Mouse (Mus musculus): ENCODE results near the gene Tmem132d. TPM values are rescaled to one million over a fixed set of nuclear protein-coding genes. Genes with fewer than 3 reads are reported as not detected.
"Not testable (repeated sequence)": the region's sequence is repeated elsewhere in the genome, so short reads cannot be mapped to it uniquely, and the experiment has no call there.

Gene Tmem132d
- polyA plus RNA-seq, 1 experiment from 2014 or later: 0.57 TPM

GRCm38 (mm10) chr5:128027076-128027475 is 405.8 kb downstream of the Tmem132d start:
- Histone ChIP-seq H3K27ac (no peak overlapping the region), H3K27me3 (no peaks in the 10 kb centered on the region), H3K36me3 (ENCODE audit: poor library complexity, severe bottlenecking) (no peaks in the 10 kb centered on the region), H3K4me1 (peaks cover 5% of the 10 kb centered on the region; the same call in 1 of the 2 replicates), H3K4me2 (no peak overlapping the region), H3K9me3 (replicated peaks) (no peaks in the 10 kb centered on the region), H3K4me3 (no peak overlapping the region), H3K9ac (no peak overlapping the region)
- no peak for ATAC-seq
- WGBS: 7% methylated on average over 2 of the region's 2 CpGs

DNA sequence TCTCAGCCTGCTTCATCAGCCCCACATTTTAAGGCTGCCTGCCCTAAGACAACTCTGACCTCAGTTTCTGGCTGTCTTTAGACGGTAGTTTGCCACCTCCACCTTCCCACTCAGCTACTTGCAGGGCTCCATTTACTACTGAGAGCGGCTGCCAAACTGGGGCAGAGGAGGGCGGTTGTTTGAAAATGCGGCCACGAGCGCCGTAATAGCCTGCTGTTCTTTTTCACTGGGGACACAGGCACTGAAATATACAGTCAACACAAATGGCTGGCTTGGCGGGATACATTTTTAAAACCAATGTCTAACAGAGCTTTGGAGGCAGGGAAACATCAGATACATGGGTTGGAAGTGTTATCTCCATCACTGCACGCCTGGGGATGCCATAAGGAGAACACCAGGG is 428.2 kb downstream of the Tmem132d start:
- no peak overlapping the region for H3K27ac ChIP-seq
- H3K4me3 ChIP-seq: no peak overlapping the region
- WGBS: 67% methylated on average over 9 of the region's 9 CpGs
- ATAC-seq: no peak
- no peak overlapping the region for H3K9ac ChIP-seq
- H3K36me3 ChIP-seq (ENCODE audit: poor library complexity, severe bottlenecking): no peaks in the 10 kb centered on the region
- no peaks in the 10 kb centered on the region for H3K9me3 ChIP-seq (replicated peaks)
- H3K4me2 ChIP-seq: no peak overlapping the region
- no peaks in the 10 kb centered on the region for H3K4me1 ChIP-seq
- H3K27me3 ChIP-seq: no peaks in the 10 kb centered on the region

DNA sequence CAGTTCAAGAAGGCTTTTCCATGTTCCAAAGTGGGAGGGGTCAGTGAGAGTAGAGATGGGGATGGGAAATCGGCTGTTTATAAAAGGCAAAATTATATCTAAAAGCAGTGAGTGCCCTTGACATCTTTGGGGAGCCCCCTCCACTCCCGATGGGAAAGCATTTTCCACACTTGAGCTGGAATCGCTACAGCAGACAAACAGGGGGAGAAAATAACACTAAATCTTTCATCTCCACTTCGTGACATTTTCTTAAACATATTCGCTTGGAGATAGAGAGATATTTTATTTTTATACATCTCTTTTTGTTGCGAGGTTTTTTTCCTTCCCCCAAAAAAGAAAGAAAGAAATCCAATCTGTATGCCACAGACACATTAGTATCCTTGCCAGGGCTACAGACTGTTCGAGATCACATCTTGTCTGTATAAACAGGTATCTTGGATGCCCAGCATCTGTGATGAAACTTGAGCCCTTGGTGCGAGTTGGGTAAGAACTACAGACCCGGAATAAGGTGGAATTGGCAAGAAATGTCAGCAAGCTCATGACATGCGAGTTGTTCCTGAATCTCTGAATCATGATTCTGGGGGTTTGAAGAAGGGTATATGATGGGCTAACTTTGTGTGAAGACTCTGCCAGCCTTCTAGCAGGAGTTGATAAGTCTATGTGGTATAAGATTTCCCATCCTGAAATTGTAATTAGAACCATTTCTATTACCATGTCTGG is 436.2 kb downstream of the Tmem132d start:
- WGBS: 86% methylated on average over 10 of the region's 10 CpGs
- Histone ChIP-seq H3K27me3 (no peaks in the 10 kb centered on the region), H3K4me1 (no peaks in the 10 kb centered on the region), H3K9ac (no peak overlapping the region), H3K4me3 (no peak overlapping the region), H3K9me3 (replicated peaks) (no peaks in the 10 kb centered on the region; the same call in 1 of the 2 replicates), H3K36me3 (ENCODE audit: poor library complexity, severe bottlenecking) (no peaks in the 10 kb centered on the region), H3K4me2 (no peak overlapping the region), H3K27ac (no peak overlapping the region)
- ATAC-seq: no peak

GRCm38 (mm10) chr5:127993460-127993859 is 439.4 kb downstream of the Tmem132d start:
- ATAC-seq: no peak
- Histone ChIP-seq H3K9me3 (replicated peaks) (no peaks in the 10 kb centered on the region), H3K4me1 (no peaks in the 10 kb centered on the region), H3K4me3 (no peak overlapping the region), H3K4me2 (no peak overlapping the region), H3K9ac (no peak overlapping the region), H3K27ac (no peak overlapping the region), H3K27me3 (no peaks in the 10 kb centered on the region), H3K36me3 (ENCODE audit: poor library complexity, severe bottlenecking) (no peaks in the 10 kb centered on the region)
- 83% methylated on average over 3 of the region's 3 CpGs for WGBS

- Histone ChIP-seq H3K9me3 (replicated peaks) (no peaks in the 10 kb centered on the region), H3K36me3 (ENCODE audit: poor library complexity, severe bottlenecking) (no peaks in the 10 kb centered on the region), H3K27me3 (no peaks in the 10 kb centered on the region), H3K4me3 (no peak overlapping the region), H3K9ac (no peak overlapping the region), H3K4me1 (no peaks in the 10 kb centered on the region), H3K4me2 (no peak overlapping the region), H3K27ac (no peak overlapping the region)
- 95% methylated on average over 5 of the region's 5 CpGs for WGBS
- no peak for ATAC-seq
Observed at GRCm38 (mm10) chr5:127990826-127991225, 442.1 kb downstream of the Tmem132d start.

DNA sequence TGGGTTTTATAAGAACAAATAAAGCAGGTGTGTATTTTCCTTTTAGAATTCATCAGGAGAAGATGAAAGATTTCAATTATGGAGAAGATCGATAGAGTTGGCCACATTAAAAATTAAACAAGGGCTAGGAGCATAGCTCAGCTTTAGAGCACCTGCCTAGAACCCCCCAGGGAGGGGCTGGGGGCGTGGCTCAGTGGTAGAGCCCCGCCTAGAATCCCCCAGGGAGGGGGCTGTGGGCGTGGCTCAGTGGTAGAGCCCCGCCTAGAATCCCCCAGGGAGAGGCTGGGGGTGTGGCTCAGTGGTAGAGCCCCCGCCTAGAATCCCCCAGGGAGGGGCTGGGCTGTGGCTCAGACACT is 452.9 kb downstream of the Tmem132d start:
- 45% methylated on average over 6 of the region's 6 CpGs for WGBS
- not testable (repeated sequence) for H3K36me3 ChIP-seq (ENCODE audit: poor library complexity, severe bottlenecking); H3K9me3 ChIP-seq (replicated peaks); H3K9ac ChIP-seq; H3K4me2 ChIP-seq; H3K4me3 ChIP-seq; ATAC-seq; H3K27me3 ChIP-seq; H3K27ac ChIP-seq
- H3K4me1 ChIP-seq: peaks cover 13% of the 10 kb centered on the region

DNA sequence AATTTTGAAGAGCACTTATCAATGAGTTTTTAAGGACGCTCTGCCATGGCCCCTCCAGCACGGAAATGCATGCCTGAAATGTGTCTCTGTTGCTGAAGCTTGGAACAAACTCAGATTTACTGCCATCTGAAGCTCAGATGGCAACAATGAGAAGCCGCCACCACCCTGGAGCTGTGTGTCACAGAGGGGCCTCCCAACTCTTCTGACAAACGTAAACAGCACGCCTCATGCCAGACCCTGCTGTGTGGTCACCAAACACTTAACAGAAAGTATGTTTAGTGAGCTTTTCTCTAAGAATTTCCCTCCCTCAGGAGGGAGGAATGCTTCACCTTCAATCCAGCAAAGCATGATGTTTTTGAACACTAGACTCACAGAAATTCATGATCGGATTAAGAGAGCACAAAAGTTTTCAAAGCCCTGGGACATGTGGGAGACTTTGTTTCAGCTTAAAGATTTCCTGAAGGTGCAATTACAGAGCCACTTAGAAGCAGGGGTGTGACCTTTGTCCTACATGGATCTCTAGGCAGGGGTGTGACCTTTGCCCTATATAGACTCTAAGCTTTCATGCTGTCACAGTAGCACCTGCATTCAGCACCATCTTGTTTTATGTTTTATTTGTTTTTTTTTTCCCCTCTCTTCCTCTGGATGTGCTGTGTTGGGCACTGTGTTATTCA is 453.4 kb downstream of the Tmem132d start:
- no peak for ATAC-seq
- H3K4me2 ChIP-seq: no peak overlapping the region
- H3K4me3 ChIP-seq: no peak overlapping the region
- H3K9ac ChIP-seq: no peak overlapping the region
- no peaks in the 10 kb centered on the region for H3K9me3 ChIP-seq (replicated peaks)
- H3K27me3 ChIP-seq: no peaks in the 10 kb centered on the region
- H3K4me1 ChIP-seq: peaks cover 13% of the 10 kb centered on the region
- 22% methylated on average over 6 of the region's 6 CpGs for WGBS
- no peaks in the 10 kb centered on the region for H3K36me3 ChIP-seq (ENCODE audit: poor library complexity, severe bottlenecking)
- H3K27ac ChIP-seq: no peak overlapping the region

- ATAC-seq: no peak; the same call in 1 of the 2 replicates
- H3K36me3 ChIP-seq (ENCODE audit: poor library complexity, severe bottlenecking): no peaks in the 10 kb centered on the region
- H3K4me2 ChIP-seq: no peak overlapping the region; the same call in 1 of the 2 replicates
- 11% methylated on average over 10 of the region's 10 CpGs for WGBS
- H3K4me3 ChIP-seq: no peak overlapping the region
- no peaks in the 10 kb centered on the region for H3K27me3 ChIP-seq
- no peak overlapping the region for H3K9ac ChIP-seq
- no peak overlapping the region for H3K27ac ChIP-seq
- H3K9me3 ChIP-seq (replicated peaks): no peaks in the 10 kb centered on the region
- H3K4me1 ChIP-seq: peaks cover 13% of the 10 kb centered on the region
Observed at GRCm38 (mm10) chr5:127976661-127977060, 456.2 kb downstream of the Tmem132d start.

GRCm38 (mm10) chr5:127965700-127966099 is 467.2 kb downstream of the Tmem132d start:
- H3K27ac ChIP-seq: no peak overlapping the region
- H3K4me3 ChIP-seq: no peak overlapping the region
- no peak overlapping the region for H3K4me2 ChIP-seq
- H3K9ac ChIP-seq: no peak overlapping the region
- no peaks in the 10 kb centered on the region for H3K36me3 ChIP-seq (ENCODE audit: poor library complexity, severe bottlenecking)
- peaks cover 4% of the 10 kb centered on the region for H3K9me3 ChIP-seq (replicated peaks)
- no peaks in the 10 kb centered on the region for H3K4me1 ChIP-seq
- 87% methylated on average over 3 of the region's 3 CpGs for WGBS
- H3K27me3 ChIP-seq: no peaks in the 10 kb centered on the region
- no peak for ATAC-seq

- WGBS: 94% methylated on average over 4 of the region's 4 CpGs
- Histone ChIP-seq H3K4me2 (no peak overlapping the region), H3K4me3 (no peak overlapping the region), H3K4me1 (no peaks in the 10 kb centered on the region), H3K9ac (no peak overlapping the region), H3K9me3 (replicated peaks) (no peaks in the 10 kb centered on the region), H3K36me3 (ENCODE audit: poor library complexity, severe bottlenecking) (no peaks in the 10 kb centered on the region), H3K27me3 (no peaks in the 10 kb centered on the region), H3K27ac (no peak overlapping the region)
- no peak for ATAC-seq
Observed at GRCm38 (mm10) chr5:127962656-127963055, 470.2 kb downstream of the Tmem132d start.

DNA sequence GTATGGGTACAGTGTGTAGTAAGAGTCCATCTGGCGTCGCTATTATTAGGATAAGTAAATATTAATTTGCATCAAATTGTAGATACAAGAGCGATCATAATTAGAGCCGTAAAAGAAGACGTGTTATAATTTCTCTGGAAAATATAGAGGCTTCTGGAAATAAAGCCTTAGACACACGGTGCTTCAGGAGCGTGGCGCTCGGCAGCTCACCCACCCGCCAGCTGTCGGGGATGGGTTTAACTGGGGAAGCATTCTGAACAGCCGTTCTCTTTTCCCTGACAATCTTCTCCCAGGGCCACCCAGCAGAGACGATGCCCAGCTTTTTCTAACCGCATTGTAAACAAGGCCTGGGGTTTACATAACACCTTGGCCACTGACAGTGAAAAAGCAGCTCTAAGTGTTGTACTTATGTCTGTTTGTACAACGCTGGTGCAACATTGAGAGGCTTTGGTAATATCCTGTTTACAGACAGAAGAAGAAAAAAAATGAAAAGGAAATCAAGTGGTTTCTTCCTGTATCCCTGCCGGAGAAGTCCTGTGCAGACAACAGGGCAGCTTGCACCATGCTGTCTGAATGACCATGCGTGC is 476.3 kb downstream of the Tmem132d start:
- no peak for ATAC-seq
- no peak overlapping the region for H3K9ac ChIP-seq
- no peak overlapping the region for H3K27ac ChIP-seq
- H3K9me3 ChIP-seq (replicated peaks): no peaks in the 10 kb centered on the region
- WGBS: 71% methylated on average over 17 of the region's 17 CpGs
- H3K4me3 ChIP-seq: no peak overlapping the region
- no peaks in the 10 kb centered on the region for H3K27me3 ChIP-seq
- no peak overlapping the region for H3K4me2 ChIP-seq
- no peaks in the 10 kb centered on the region for H3K4me1 ChIP-seq
- no peaks in the 10 kb centered on the region for H3K36me3 ChIP-seq (ENCODE audit: poor library complexity, severe bottlenecking)

DNA sequence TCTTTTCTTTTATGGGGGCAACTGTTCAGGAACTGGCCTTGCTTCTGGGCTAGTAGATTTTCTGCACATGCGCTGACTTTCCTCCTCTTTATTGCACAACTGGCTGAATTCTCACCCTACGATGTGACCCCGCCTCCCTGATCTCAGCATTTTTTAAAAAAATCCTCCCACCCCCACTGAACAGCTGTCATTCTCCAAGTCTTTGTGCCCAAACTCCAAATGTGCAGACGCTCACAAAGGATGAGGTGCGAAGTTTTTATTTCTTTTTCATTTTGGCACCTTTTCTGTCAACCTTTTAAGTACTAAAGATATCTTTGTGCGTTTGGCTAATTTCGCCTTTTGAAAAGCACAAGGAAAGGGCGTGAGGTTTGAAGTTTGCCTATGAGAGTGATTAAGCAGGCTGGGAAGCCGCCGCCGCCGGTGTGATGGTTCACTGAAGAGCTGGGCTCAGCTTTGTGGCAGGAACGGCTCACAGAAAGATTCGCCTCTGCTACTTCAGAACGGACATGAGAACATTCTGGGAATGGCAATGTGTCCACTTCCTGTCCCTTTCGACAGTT is 478.6 kb downstream of the Tmem132d start:
- H3K9me3 ChIP-seq (replicated peaks): no peaks in the 10 kb centered on the region
- WGBS: 77% methylated on average over 16 of the region's 16 CpGs
- ATAC-seq: no peak

More for the DNA sequence above, 478.6 kb downstream of the Tmem132d start:
- Histone ChIP-seq H3K27ac (no peak overlapping the region; the same call in 1 of the 2 replicates), H3K9ac (no peak overlapping the region), H3K27me3 (no peaks in the 10 kb centered on the region), H3K4me3 (no peak overlapping the region), H3K4me1 (no peaks in the 10 kb centered on the region), H3K4me2 (no peak overlapping the region), H3K36me3 (ENCODE audit: poor library complexity, severe bottlenecking) (no peaks in the 10 kb centered on the region)
